Mouse (Mus musculus) frontal cortex, postnatal 10 days (tissue): Measurements from ENCODE around the gene Fam131c.

Source experiments
- DNase-seq, 2 experiments: peaks; one replicate each; pipeline ENCODE4 v3.0.0; 2022; ENCODE audit warnings: low spot score in 2 of 2, mixed read lengths in 1 of 2

Fam131c gene

DNA sequence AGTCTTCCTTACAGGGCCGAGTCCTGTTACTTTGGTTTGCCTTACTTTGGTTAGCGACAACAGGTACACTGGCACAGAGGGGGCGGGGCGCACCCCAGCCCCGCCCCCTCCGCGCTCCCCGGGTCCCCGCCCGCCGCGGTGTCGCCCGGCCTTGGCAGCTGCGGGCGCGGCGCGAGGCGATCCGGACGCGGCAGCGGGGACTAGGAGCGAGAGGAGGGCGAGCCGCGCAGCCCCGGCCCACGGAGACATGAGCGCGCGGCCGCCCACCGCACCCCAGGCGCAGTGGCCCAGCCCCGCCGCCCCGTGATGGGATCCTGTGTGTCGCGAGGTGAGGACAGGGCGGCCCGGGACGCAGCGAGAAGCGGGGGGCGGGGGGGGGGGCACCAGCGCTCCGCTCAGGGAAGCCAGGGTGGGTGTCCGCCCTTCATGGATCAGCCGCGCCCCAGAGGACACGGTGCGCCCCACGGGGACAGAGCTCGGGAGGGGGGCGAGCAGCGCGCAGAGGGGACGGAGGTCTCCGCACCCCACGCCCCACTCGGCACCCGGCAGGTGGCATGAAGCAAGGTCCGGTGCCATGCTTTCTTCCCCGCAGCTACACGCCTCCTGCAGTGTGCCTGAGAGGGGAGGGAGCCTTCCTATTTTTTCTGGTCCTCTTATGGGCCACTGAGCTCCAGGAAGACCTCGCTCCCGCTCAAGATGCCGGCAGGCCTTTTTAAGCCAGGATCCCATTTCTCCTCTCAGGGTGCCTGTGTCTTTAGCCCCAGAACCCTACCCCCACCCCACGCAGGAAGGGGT is at the start of gene Fam131c:
Fam131c (plus strand) TSS at position 224 of the 795 bp plus-strand sequence.
- no peak for DNase-seq

GRCm38 (mm10) chr4:141322526-141322925 is 45.5 kb upstream of the Fam131c start:
- DNase-seq: no peak

- DNase-seq: no peak
These were observed 43.2 kb upstream of the Fam131c start for GRCm38 (mm10) chr4:141324771-141325191.

- no peak for DNase-seq
These were observed 42.4 kb upstream of the Fam131c start for GRCm38 (mm10) chr4:141325636-141326035.

DNA sequence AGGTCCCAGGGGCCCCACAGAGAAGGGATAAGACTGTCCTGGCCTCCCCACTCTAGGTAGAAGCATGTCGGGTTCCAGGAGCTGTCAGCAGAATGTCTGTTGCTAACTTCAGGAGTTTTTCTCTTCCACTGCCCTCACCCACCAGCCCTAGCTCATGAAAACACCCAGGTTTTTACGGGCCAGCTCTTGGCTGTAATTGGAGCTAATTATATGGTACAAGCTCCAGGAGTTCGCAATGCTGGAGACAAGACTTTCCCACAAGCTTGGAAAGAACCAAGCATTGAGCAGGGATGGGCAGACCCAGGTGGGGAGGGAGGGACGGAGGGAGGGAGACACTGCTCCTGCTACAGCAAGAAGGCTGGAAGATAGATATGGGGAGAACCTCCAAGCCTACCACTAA is 40.9 kb upstream of the Fam131c start:
- DNase-seq: no peak

- DNase-seq: no peak
These were observed 39.3 kb upstream of the Fam131c start for GRCm38 (mm10) chr4:141328742-141329141.

- DNase-seq: no peak
These were observed 38.1 kb upstream of the Fam131c start for GRCm38 (mm10) chr4:141329968-141330367.

- no peak for DNase-seq
These were observed 36.6 kb upstream of the Fam131c start for GRCm38 (mm10) chr4:141331446-141331845.

GRCm38 (mm10) chr4:141332258-141332657 is 35.8 kb upstream of the Fam131c start:
- DNase-seq: no peak

GRCm38 (mm10) chr4:141334695-141335094 is 33.3 kb upstream of the Fam131c start:
- no peak for DNase-seq

DNA sequence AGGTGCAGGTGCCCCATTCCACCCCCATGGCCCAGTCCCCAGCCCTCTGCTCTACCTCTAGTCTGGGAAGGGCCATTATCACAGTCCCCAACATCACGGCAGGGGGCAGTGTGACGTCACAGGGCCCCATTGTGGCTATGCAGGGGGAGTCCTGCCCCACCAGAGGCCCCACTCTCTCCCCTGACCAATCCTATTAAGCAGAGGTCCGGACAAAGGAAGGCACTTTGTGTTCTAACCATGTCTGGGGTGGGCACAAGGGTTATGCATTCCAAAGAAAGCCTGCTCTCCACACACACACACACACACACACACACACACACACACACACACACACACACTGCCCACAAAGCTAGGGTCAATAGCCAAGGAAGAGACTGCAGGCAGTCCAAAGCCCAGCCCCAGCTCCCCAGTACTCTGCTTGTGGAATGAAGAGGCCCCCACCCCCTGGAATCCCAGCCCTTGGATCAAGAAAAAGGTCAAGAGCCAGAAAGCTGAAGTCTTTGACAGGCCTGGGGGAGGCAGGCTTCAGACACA is 32.7 kb upstream of the Fam131c start:
- no peak for DNase-seq

- DNase-seq: no peak
These were observed 31.8 kb upstream of the Fam131c start for GRCm38 (mm10) chr4:141336196-141336595.

DNA sequence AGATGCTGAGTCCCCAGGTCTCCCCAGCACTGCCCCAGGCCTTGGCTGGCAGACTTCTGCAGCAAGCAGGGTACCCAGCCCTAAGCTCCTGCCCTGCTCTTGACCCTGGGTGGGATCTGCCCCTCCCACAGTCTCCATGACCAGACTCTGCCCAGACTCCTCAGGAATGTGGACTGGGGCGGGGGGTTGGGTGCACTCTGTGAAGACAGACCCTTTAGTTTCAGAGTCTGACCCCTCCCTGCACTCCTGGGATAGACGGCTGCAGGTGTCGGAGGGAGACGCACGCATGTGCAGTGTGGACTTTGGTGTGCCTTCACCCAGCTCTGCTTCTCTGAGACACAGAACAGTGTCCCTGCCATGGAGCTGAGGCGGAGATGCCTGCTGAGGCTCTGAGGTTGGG is 30.0 kb upstream of the Fam131c start:
- DNase-seq: no peak

GRCm38 (mm10) chr4:141338853-141339252 is 29.2 kb upstream of the Fam131c start:
- no peak for DNase-seq

GRCm38 (mm10) chr4:141341477-141341876 is 26.5 kb upstream of the Fam131c start:
- DNase-seq: no peak

DNA sequence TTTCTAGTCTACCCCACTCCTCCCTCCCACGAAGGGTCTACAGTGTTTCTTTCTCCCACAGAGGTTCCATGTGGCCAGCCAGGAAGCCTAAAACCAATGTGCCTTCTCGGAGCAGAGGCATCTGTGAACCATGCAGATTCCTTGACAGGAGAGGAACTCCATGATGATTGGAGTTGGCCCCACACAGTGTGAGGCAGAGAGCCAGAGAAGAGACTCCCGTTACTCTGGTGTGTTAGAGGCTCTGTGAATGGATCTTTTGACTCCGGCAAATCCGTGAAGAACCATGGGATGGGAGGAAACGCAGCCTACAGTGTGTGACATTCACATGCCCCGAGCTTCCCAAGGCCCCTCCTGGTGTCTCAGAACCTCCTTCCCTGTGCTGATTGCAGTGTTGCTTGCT is 24.5 kb upstream of the Fam131c start:
- no peak for DNase-seq

GRCm38 (mm10) chr4:141345219-141345618 is 22.8 kb upstream of the Fam131c start:
- DNase-seq: no peak

GRCm38 (mm10) chr4:141347365-141347797 is 20.6 kb upstream of the Fam131c start:
- DNase-seq: no peak

DNA sequence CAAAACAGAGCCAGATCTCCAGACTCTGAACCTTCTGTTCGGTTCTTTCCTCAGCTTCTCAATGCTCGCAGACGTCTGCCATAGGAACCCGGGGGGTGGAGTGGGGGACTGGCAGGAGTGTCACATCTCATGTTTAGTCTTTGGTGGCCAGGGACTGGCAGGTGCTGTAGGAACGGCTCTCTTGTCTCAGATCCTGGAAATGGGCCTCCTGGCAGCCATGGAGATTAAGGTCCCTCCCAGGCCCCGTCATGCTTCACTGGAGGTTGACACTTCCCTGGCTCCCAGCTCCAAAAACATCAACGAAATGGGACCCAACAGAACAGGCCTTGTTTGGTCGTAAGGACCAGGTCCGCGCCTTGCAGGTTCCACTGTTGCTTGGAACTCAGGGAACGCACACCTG is 19.4 kb upstream of the Fam131c start:
- no peak for DNase-seq

- no peak for DNase-seq
These were observed 18.0 kb upstream of the Fam131c start for GRCm38 (mm10) chr4:141350015-141350414.

DNA sequence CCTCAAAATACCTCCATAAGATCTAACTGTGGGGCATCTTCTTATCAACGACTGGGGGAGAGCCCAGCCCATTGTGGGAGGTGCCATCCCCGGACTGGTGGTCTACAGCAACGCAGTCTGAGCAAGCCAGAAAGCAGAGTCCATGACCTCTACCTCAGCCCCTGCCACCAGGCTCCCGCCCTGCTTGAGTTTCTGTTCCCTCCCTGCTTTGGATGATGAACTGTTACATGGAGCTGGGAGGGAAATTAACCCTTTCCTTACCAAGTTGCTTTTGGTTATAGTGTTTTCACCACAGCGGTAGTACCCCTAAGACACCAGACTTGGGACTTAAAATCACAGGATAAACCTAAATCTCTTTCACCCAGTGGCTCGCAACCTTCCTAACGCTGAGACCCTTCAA is 16.0 kb upstream of the Fam131c start:
- no peak for DNase-seq

DNA sequence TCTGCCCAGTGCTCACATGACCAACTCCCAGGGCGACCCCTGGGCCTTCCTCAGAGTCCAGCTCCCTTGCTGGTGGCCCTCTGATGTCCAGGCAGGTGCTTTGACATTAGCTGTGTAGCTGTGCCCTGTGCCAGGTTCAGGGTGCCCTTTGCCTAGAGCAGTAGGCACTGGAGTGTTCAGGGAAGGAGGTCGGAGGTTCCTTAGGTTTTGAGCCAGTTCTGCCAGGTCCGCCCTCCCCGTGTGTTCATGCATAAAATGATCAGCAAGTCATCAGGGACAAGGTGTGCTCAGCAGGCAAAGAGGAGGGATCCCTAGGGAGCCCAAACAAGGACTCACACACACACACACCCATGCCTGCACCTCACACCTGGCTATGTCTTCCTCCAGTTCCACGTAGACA is 15.0 kb upstream of the Fam131c start:
- no peak for DNase-seq

GRCm38 (mm10) chr4:141353868-141354267 is 14.2 kb upstream of the Fam131c start:
- no peak for DNase-seq
